Mouse (Mus musculus) inflammation-experienced regulatory T-cells, adult 16 weeks (primary cell): ENCODE measurements around the gene Fam53b. TPM values are rescaled to one million over a fixed set of nuclear protein-coding genes. Genes with fewer than 3 reads are reported as not detected.

Source experiments
- polyA plus RNA-seq: library from polyadenylated mRNA; unstranded; fragments of 100-300 nt; shearing (Covaris generic); gene quantifications from one replicate; pipeline ENCODE4 v1.2.1, GENCODE M21; 2017

The Fam53b gene
- 146 TPM for polyA plus RNA-seq

DNA sequence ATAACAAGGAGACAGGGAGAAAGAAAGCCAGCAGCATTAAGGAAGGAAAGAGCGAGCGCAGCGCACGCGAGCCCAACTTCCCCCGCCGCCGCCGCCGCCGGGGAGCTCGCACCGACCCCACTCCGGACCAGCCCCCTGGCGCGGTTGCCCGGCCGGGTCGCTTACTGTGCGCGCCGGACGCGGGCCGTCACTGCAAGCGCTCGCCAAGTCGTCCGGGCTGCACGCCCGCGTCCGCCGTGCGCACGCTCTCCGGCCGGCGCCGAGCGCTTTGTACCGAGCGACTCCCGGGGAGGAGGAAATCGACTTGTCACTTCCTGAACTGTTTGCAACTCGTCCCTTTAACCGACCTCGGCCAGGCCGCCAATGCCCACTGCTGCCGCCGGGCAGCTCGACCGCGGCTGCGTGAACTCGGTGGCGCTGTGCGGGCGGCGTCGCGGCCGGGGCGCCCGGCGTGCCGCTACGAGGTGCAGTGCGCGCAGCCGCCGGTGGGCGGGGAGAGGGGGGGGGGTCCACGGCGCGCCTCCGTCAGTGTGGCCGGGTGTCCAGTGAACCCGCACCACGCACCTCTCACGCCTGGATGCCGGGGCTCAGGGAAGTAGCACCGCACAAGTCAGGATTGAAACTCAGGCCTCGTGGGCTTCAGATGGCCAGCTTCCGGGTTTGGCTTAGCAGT is at the start of gene Fam53b:
Gene Fam53b (minus strand): TSS at position 471 of the 673 bp plus-strand sequence.

DNA sequence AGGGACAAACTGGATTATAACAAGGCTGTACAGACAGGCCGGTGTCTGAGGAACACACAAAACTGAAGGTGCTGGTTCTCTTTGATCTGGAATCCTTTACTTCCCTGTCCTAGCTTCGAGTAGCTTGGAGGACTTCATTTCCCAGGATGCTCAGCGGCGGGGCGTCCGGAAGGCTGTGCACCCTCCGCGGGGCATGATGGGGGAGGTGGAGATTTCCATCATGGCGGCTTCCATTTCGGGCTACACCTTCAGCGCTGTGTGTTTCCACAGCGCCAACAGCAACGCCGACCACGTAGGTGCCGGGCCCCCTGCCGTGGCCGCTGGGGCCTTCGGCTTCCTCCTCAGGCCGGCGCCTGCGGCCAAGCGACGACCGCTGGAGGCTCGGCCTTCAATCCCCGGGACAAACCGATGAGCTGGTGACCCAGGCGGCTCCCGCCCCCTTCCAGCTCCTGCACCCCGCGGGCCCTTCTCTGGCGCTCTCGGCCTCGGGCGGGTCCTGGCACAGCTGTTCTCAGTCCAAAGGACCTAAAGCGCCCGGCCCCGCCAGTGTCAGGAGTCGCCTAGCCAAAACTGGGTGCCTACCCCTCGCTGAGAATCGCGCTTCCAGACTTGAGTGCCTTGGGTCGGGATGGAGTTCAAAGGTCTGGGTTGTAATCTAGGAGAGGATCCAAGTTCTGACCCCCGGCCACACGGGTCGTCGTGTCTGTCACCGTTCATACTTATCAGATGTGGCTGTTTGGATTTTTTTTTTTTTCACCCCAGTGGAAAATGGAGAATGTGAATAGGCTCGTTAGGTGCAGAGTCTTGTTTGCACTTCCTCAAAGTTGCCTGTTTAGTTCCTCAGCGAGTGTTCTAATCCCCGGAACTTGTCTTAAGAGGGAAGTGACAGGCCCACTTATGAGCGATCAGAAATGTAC is 45.6 kb upstream of the Fam53b start, which contains the start of gene Abraxas2:
Gene Abraxas2 (plus strand): TSS at position 184 of the 917 bp plus-strand sequence.

DNA sequence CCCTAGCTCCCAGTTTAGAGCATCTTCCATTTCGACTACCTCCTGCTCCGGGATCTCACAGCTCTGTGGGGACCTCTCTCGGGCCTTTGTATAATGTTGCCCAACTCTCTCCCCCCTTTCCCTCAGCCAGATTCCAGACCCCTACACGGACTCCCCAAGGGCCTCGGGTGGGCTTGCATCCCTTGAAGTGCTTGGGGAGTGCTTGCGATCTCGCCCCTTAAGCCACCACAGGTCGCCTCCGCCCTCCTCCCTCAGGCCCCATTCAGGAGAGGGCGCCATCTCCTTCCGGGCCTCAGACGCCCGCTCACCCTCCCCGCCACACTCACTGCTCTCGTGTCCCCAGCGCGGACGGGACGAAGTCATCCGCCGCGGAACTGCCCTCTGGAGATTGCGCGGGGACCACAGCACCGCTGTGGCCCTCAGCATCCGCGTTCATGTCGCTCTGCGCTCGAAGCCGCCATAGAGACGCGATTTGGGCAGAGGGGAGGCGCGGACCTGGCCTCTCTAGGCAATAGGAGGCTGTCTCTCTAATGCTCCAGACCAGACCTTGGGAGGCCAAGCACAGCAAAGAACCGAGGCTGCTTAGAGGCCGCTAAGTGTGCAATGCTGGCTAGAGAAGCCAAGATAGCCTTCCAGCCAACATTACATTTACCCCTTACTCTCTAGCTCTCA is 38.6 kb upstream of the Fam53b start, which contains the start of gene Eef1akmt2:
Gene Eef1akmt2 (minus strand): TSS at position 501 of the 672 bp plus-strand sequence.

Other genes with a start within 250 kb of the Fam53b start
- 98.4 TPM for gene Oat, start 237.5 kb downstream of the Fam53b start, polyA plus RNA-seq
- gene Nkx1-2, start 214.2 kb downstream of the Fam53b start, polyA plus RNA-seq, result not detected
- 4.4 TPM for gene Lhpp, start 203.2 kb downstream of the Fam53b start, polyA plus RNA-seq
- 59.7 TPM for gene Eef1akmt2, start 38.8 kb upstream of the Fam53b start, polyA plus RNA-seq
- gene Abraxas2, start 45.3 kb upstream of the Fam53b start, polyA plus RNA-seq, result 42.6 TPM
- 5.1 TPM for gene Zranb1, start 117.3 kb upstream of the Fam53b start, polyA plus RNA-seq